Mouse (Mus musculus) forebrain, embryonic 13.5 days (tissue): ENCODE results near the gene Cry2. TPM values are rescaled to one million over a fixed set of nuclear protein-coding genes. Genes with fewer than 3 reads are reported as not detected.
"Not testable (repeated sequence)": the region's sequence is repeated elsewhere in the genome, so short reads cannot be mapped to it uniquely, and the experiment has no call there.

Experiments
- ATAC-seq: fragments of 200-750 bp; cut with Nextera tagmentation; 2 replicates; pipeline ENCODE4 v1.8.0; 2017
- H3K27ac ChIP-seq: fragments of 300-500 bp; sonication (generic); 2 replicates; pipeline ENCODE4 v1.5.1; 2015; ENCODE audit warnings: inconsistent platforms, mild to moderate bottlenecking, moderate library complexity
- H3K27me3 ChIP-seq: fragments of 300-500 bp; sonication (generic); 2 replicates; pipeline ENCODE4 v1.6.1; 2015; ENCODE audit warnings: mild to moderate bottlenecking, inconsistent platforms
- H3K36me3 ChIP-seq: fragments of 300-500 bp; sonication (generic); 2 replicates; pipeline ENCODE4 v1.6.1; 2015; ENCODE audit warnings: mild to moderate bottlenecking, inconsistent platforms; ENCODE audit not compliant: poor library complexity, severe bottlenecking
- H3K4me1 ChIP-seq: fragments of 300-500 bp; sonication (generic); 2 replicates; pipeline ENCODE4 v1.6.1; 2015; ENCODE audit warnings: inconsistent platforms
- H3K4me2 ChIP-seq: fragments of 300-500 bp; sonication (generic); 2 replicates; pipeline ENCODE4 v1.6.1; 2015; ENCODE audit warnings: inconsistent platforms, mild to moderate bottlenecking, moderate library complexity
- H3K4me3 ChIP-seq: fragments of 300-500 bp; sonication (generic); 2 replicates; pipeline ENCODE4 v1.5.1; 2015; ENCODE audit warnings: mild to moderate bottlenecking, inconsistent platforms
- H3K9ac ChIP-seq: fragments of 300-500 bp; sonication (generic); 2 replicates; pipeline ENCODE4 v1.6.1; 2015; ENCODE audit warnings: mild to moderate bottlenecking, inconsistent platforms
- H3K9me3 ChIP-seq: fragments of 300-500 bp; sonication (generic); replicated peaks from 2 replicates; pipeline ENCODE4 v1.6.1; 2016; ENCODE audit warnings: inconsistent platforms
- WGBS: fragments of 180-500 bp; shearing (Covaris S2); methylation state at CpG from one replicate; pipeline ENCODE4 v1.1.7; 2015; 5-methylcytosine and 5-hydroxymethylcytosine counted together
- polyA plus RNA-seq: library from polyadenylated mRNA; unstranded; fragments of >200 nt; fragmentation: Nextera tagmentation; extraction: Ambion mirVana; gene quantifications from 2 replicates; pipeline ENCODE4 v1.2.1, GENCODE M21; 2015

Gene Cry2
- polyA plus RNA-seq: 28.2 and 29.4 TPM in 2 replicates

DNA sequence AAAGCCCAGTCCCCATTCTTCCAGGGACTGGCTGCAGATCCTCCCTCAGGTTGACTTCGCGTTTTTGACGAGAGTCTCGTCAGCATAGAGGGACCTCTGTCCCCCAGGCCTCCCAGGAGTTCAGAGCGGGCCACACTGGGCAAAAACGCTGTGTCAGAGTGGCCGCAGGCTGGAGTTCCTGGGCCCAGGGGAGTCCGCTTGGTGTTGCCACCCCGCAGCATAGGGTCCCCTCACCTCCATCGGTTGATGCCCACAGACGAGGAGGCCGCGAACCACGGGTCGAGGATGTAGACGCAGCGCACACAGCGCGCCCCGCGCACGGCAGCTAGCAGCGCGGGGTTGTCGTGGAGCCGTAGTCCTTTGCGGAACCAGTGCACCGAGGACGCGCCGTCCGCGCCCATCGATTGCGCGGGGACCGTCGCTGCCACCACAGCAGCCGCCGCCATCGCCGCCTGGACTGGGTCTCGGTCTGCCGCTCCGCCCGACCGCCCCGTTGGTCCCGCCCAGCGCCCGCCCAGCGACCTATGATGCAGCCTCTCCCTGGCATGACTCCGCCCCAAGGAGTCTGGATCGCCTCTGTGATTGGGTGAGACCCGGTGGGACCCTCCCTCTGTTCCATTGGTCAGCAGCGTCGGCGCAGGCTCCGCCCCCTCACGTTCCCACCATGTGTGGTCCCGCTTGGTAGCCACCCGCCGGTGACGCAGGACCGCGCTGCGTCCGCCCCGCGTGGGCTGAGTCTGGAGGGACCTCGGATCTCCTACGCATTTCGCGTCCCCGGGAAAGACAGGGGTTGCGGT, at the start of gene Cry2:
TSS of gene Cry2 (minus strand) at position 466 of the 797 bp plus-strand sequence.
- Histone ChIP-seq H3K36me3 (no peaks in the 10 kb centered on the region), H3K9me3 (no peaks in the 10 kb centered on the region), H3K27ac (peak within 1 kb of the TSS; percentile 26), H3K4me3 (peak within 1 kb of the TSS; percentile 88), H3K27me3 (no peaks in the 10 kb centered on the region), H3K4me2 (peak within 1 kb of the TSS; percentile 92), H3K4me1 (peaks cover 47% of the 10 kb centered on the region), H3K9ac (peak within 1 kb of the TSS; percentile 87)
- peak; percentile 98 for ATAC-seq
- 0% methylated on average over 66 of the region's 76 CpGs for WGBS

DNA sequence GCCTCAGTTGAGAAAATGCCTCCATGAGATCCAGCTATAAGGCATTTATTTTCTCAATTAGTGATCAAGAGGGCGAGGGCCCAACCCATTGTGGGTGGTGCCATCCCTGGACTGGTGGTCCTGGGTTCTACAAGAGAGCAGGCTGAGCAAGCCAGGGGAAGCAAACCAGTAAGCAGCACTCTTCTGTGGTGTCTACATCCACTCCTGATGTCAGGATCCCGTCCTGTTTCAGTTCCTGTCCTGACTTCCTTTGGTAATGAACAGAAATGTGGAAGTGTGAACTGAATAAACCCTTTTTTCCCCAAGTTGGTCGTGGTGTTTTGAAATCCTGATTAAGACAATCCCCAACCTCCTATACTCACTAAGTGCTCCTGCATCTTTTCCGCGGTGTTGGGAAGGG, 49.7 kb upstream of the Cry2 start:
- Histone ChIP-seq H3K27ac (no peak overlapping the region), H3K27me3 (peaks cover 33% of the 10 kb centered on the region), H3K36me3 (no peaks in the 10 kb centered on the region), H3K4me1 (peaks cover 7% of the 10 kb centered on the region), H3K4me3 (no peak overlapping the region), H3K4me2 (no peak overlapping the region), H3K9me3 (no peaks in the 10 kb centered on the region), H3K9ac (no peak overlapping the region)
- 48% methylated on average over 5 of the region's 5 CpGs for WGBS
- ATAC-seq: no peak

DNA sequence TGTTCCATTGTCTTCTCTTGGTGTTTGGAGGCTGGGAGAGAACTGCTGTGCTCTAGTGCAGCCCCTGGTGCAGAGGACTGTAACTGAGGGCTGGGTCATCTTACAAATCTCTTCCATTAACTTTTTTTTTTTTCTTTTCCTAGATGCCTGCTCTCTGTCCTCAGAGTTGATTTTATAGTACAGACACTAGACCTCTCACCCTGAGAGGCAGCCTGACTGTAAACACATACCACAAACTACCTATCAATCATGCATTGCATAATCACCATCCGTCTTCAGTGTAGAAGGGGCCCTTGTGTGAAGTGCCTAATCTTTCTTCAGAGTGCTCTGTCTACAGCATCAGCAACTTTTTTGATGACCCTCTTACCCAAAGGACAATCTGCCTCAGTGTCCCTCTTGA, 48.7 kb upstream of the Cry2 start:
- 59% methylated on average over 1 of the region's 1 CpGs for WGBS
- Histone ChIP-seq H3K4me2 (no peak overlapping the region), H3K36me3 (no peaks in the 10 kb centered on the region), H3K27me3 (peaks cover 33% of the 10 kb centered on the region), H3K4me1 (peaks cover 7% of the 10 kb centered on the region), H3K27ac (no peak overlapping the region), H3K4me3 (no peak overlapping the region), H3K9me3 (no peaks in the 10 kb centered on the region), H3K9ac (no peak overlapping the region)
- ATAC-seq: no peak

DNA sequence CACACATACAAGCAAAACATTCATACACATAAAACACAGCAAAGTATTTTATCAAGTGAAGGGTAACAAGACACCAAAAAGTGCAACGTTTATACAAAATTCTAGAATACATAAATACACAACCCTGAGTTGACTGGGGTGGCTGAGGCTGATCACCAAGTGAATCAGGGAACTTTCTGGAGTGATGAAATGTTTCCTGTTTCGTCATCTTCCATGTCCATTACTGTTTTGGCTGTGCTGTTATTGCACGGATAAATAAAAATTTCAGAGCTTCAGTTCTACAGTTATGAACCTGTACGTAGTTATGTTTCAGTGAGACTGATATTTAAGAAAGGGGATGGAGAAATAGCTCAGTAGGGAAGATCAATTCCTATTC, 44.5 kb upstream of the Cry2 start:
- Histone ChIP-seq H3K4me1 (no peaks in the 10 kb centered on the region), H3K4me2 (no peak overlapping the region), H3K36me3 (no peaks in the 10 kb centered on the region), H3K4me3 (no peak overlapping the region), H3K27ac (no peak overlapping the region), H3K27me3 (peaks cover 6% of the 10 kb centered on the region; the same call in 1 of the 2 replicates), H3K9me3 (no peaks in the 10 kb centered on the region), H3K9ac (no peak overlapping the region)
- 94% methylated on average over 4 of the region's 4 CpGs for WGBS
- no peak for ATAC-seq

DNA sequence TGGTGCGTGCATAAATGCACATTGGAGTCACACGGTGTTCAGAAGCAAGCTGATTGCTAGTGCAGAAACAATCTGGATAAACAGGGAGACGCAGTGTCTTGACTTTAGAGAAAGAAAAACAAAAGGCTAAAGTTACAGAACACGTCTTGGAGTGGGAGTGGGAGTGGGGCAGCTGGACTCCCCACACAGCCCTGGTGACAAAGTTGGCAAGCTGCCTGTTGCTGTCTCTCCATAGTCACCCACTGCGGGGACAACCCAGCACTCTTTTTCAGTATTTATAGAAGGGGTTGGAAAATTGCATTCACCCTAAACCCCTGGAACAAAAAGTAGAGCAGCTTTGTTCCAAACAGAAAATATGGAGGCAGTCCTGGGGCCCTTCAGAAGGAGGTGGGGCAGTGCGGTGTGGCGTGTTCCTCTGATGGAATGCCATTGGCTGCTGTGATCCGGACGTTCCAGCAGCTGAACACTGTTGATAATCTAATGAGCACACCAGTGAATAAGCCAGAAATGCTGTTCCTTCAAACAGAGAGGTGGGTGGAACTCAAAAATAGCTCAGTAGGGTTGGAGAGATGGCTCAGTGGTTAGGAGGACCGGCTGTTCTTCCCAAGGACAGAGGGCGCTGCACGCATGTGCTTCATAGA, 43.9 kb upstream of the Cry2 start:
- H3K27me3 ChIP-seq: 0 out of 2 replicates have a peak, but pooled peaks cover under 1% of the 10 kb centered on the region
- H3K27ac ChIP-seq: no peak overlapping the region
- H3K9ac ChIP-seq: no peak overlapping the region
- H3K36me3 ChIP-seq: no peaks in the 10 kb centered on the region
- H3K9me3 ChIP-seq: no peaks in the 10 kb centered on the region
- H3K4me3 ChIP-seq: no peak overlapping the region
- 72% methylated on average over 12 of the region's 12 CpGs for WGBS
- ATAC-seq: no peak
- H3K4me1 ChIP-seq: no peaks in the 10 kb centered on the region
- H3K4me2 ChIP-seq: no peak overlapping the region

DNA sequence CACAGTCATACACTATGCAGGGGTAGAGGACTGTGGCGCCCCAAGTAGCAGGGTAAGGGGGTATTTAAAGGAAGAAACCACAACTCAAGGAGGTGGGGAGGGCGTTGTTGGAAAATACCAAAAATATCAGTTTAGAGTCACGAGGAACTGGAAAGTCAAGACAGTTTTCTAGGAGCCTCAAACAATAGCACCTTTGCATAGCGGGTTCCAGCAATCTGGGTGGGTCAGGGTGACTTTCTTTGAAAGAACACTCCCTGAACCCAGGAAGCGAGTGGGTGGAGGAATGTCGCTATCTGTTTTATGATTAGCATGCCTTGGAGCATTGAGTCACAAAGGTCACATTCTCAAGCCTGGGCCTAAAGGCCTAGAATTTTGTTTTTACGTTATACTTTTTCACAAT, 42.7 kb upstream of the Cry2 start:
- H3K4me2 ChIP-seq, H3K27ac ChIP-seq, H3K4me1 ChIP-seq, H3K9me3 ChIP-seq, ATAC-seq, H3K36me3 ChIP-seq, H3K27me3 ChIP-seq, H3K4me3 ChIP-seq, H3K9ac ChIP-seq: not testable (repeated sequence)
- WGBS: 89% methylated on average over 7 of the region's 7 CpGs

DNA sequence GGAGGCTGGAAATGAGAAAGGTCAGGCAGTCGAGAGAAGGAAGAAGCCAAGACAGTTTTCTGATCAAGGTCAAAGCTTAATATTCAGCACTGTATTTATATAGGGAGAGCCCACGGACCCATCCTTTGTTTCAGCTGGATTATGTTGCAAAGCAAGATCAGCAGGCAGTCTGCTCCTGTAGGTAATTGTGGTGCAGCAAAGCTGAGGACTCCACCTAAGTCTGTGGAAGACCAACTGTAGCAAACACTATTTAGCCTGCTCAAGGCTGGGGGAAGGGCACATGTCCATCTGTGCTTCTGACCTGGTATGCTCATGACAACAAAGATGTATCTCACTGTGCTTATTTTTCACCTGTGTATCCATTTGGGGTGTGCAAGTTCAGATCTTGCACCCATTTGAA, 41.9 kb upstream of the Cry2 start:
- Histone ChIP-seq H3K27ac (no peak overlapping the region), H3K9ac (no peak overlapping the region), H3K4me2 (no peak overlapping the region), H3K36me3 (no peaks in the 10 kb centered on the region), H3K4me3 (no peak overlapping the region), H3K4me1 (no peaks in the 10 kb centered on the region), H3K27me3 (no peaks in the 10 kb centered on the region), H3K9me3 (no peaks in the 10 kb centered on the region)
- ATAC-seq: no peak
- 69% methylated on average over 2 of the region's 2 CpGs for WGBS

DNA sequence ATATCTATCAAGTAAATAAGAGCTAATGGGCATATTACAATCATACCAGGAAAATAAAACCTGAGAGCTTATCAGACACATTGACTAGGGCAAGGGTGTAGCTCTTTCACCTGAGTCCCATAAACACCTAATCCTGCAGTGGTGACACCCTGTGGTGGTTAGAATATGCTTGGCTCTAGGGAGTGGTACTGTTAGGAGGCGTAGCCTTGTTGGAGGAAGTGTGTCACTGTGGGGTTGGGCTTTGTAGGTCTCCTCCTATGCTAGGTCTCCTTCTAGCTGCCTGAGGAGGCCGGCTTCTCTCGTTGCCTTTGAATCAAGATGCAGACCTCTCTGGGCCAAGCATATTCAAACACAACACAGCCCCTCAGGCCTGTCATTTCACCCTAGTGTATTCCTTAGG, 41.1 kb upstream of the Cry2 start:
- ATAC-seq: no peak
- Histone ChIP-seq H3K36me3 (no peaks in the 10 kb centered on the region), H3K9me3 (no peaks in the 10 kb centered on the region), H3K27me3 (no peaks in the 10 kb centered on the region), H3K27ac (no peak overlapping the region), H3K9ac (no peak overlapping the region), H3K4me2 (no peak overlapping the region), H3K4me3 (no peak overlapping the region), H3K4me1 (no peaks in the 10 kb centered on the region)
- WGBS: 89% methylated on average over 3 of the region's 3 CpGs

DNA sequence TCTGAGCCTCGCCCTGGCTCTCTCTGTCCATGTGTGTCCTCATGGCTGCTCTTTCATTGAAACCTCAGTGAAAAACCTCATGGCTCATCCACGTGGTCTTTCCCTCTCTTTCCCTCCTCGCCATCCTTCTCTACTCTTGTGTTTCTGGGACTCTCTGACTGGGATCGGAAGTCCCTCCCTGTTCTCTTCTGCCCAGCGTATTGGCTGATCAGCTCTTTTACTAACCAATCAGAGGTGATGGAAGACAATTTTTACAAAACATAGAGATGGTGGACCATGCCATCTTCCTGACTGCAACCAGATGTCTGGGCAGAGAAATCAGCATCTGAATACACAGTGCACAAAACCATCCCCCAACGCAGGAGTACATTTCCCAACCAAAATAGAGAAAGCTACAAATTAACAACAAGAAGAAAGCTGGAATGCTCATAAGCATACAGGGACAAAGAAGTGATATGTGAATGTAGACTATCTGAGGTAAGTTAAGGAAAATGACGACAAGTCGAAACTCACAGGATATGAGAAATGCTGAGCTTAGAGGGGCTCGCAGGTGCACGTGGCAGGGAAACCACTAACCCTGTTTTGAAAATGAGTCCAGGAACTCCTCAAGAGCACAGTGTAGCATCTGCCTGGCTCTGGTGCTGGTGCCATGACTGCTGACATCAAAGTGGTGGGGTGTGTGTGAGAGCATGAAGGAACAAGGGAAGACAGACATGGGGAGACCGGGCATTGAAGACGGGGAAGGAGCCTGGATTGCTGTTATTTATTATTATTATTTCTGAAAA, 38.2 kb upstream of the Cry2 start:
- no peak for ATAC-seq
- H3K9ac ChIP-seq: no peak overlapping the region

DNA sequence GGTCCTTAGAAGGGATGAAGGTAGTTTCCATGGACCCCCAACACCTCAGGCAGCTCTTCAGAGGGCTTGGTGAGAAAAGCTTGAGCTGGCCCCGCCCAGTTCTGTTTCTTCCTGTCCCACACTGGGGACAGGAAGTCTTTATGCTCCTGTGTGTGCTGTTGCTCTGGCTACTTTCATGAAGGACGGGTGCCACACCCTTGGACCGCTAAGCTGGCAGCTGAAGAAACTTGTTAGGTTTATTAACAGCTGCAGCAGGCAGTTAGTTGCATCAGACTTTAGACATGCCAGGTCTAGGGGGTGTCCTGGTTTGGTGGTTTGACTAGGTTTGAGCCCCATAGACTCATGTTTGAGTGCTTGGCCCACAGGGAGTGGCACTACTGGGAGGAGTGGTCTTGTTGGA, 30.8 kb upstream of the Cry2 start:
- no peaks in the 10 kb centered on the region for H3K36me3 ChIP-seq
- H3K27me3 ChIP-seq: peaks cover 22% of the 10 kb centered on the region
- H3K4me2 ChIP-seq: no peak overlapping the region
- WGBS: 75% methylated on average over 3 of the region's 3 CpGs
- H3K27ac ChIP-seq: no peak overlapping the region
- H3K4me1 ChIP-seq: peaks cover 8% of the 10 kb centered on the region
- no peaks in the 10 kb centered on the region for H3K9me3 ChIP-seq
- no peak for ATAC-seq
- no peak overlapping the region for H3K9ac ChIP-seq
- no peak overlapping the region for H3K4me3 ChIP-seq

More for the DNA sequence above, 38.2 kb upstream of the Cry2 start:
- Histone ChIP-seq H3K27ac (no peak overlapping the region), H3K27me3 (no peaks in the 10 kb centered on the region), H3K4me1 (no peaks in the 10 kb centered on the region), H3K36me3 (no peaks in the 10 kb centered on the region), H3K4me3 (no peak overlapping the region), H3K9me3 (no peaks in the 10 kb centered on the region), H3K4me2 (no peak overlapping the region)
- WGBS: 86% methylated on average over 12 of the region's 12 CpGs

DNA sequence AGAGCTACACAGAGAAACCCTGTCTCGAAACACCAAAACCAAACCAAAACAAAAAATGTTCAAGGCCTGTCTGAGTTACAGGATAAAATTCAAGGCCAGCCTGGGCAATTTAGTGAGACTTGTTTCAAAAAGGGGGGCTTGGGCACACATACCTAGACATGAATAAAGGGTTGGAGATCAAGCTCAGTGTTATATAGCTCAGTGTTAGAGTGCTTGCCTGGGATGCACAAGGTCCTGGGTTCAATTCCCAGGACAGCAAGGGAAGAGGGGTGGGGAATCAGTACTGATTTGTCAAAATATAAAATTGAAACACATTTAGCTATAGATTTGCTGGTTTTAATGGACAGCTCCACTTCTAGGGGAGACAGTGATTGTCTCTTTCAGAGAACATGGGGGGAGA, 27.4 kb upstream of the Cry2 start:
- peaks cover 22% of the 10 kb centered on the region for H3K27me3 ChIP-seq
- no peaks in the 10 kb centered on the region for H3K9me3 ChIP-seq
- H3K27ac ChIP-seq: no peak overlapping the region
- H3K4me2 ChIP-seq: no peak overlapping the region
- H3K4me1 ChIP-seq: peaks cover 37% of the 10 kb centered on the region
- H3K4me3 ChIP-seq: no peak overlapping the region
- no peaks in the 10 kb centered on the region for H3K36me3 ChIP-seq
- ATAC-seq: no peak
- 82% methylated on average over 1 of the region's 1 CpGs for WGBS
- no peak overlapping the region for H3K9ac ChIP-seq
